Comparison of ENCODE assay signal across 9 mouse cellular contexts in genomic region chr11:51418807-51419206, GRCm38 (mm10).
DNase-seq lines count a peak whose midpoint lies in the region; ATAC-seq and TF ChIP-seq lines count a peak whose summit lies in the region.
"Had no signal": no experiment of that assay in that cellular context is flagged by ENCODE, and none has a peak within 500 bp of the region (broad histone marks: within the 10 kb centered on the region; RNA-seq: fewer than 3 reads in every experiment).

No protein-coding gene starts in this region.

- H3K4me2 ChIP-seq in lung, embryonic 16.5 days (ENCODE audit: low read depth, low read length), result no peak overlapping the region
- no peak overlapping the region for H3K4me2 ChIP-seq in stomach, postnatal 0 days (replicated peaks; ENCODE audit: low read depth)

- TF ChIP-seq CTCF in stomach, postnatal 0 days (IDR thresholded peaks at IDR 0.05; ENCODE audit: low read depth), result no peak

- intact Hi-C loops in heart, postnatal 10 days (cut with DNase I), result no loop called here

- peak; percentile 26; the same call in 1 of the 2 replicates for ATAC-seq in lung, embryonic 16.5 days (ENCODE audit: low read depth)
- ATAC-seq in stomach, postnatal 0 days (ENCODE audit: low FRiP score, low TSS enrichment), result no peak

- no peaks in the 10 kb centered on the region for H3K36me3 ChIP-seq in lung, embryonic 16.5 days (ENCODE audit: control insufficient read depth, insufficient read depth, low read length)
- no peaks in the 10 kb centered on the region for H3K36me3 ChIP-seq in stomach, postnatal 0 days (ENCODE audit: control insufficient read depth, insufficient read depth, low read length)

- no peak overlapping the region for H3K27ac ChIP-seq in lung, embryonic 16.5 days (ENCODE audit: low read length)
- 0 out of 2 replicates have a peak overlapping the region, but pooled peaks have one; percentile 20 for H3K27ac ChIP-seq in stomach, postnatal 0 days (replicated peaks)

- H3K9me3 ChIP-seq in lung, embryonic 16.5 days (ENCODE audit: control insufficient read depth, low read length), result no peaks in the 10 kb centered on the region
- H3K9me3 ChIP-seq in stomach, postnatal 0 days (ENCODE audit: control insufficient read depth, low read length), result no peaks in the 10 kb centered on the region

- peak; percentile 9 for DNase-seq in gastrocnemius, adult 18-20 months (ENCODE audit: low spot score)
- no peak for DNase-seq in gastrocnemius, postnatal 10 days
- DNase-seq in lung, postnatal 4 days, result no peak
- DNase-seq in heart, postnatal 10 days, result peak; percentile 36 to 41
- DNase-seq in stomach, postnatal 0 days (ENCODE audit: low spot score), result no peak
- no peak for DNase-seq in cerebellum, adult 9-10 months
- no peak for DNase-seq in spleen, postnatal 4 days (ENCODE audit: low spot score in 2 of 2)
- DNase-seq: B cell, adult 2 months had no signal

- TF ChIP-seq EP300 in stomach, postnatal 0 days (optimal IDR thresholded peaks at IDR 0.05), result no peak

- 0 out of 2 replicates have a peak, but pooled peaks cover 3% of the 10 kb centered on the region for H3K4me1 ChIP-seq in lung, embryonic 16.5 days (replicated peaks; ENCODE audit: control insufficient read depth, insufficient read depth, low read length)
- H3K4me1 ChIP-seq in stomach, postnatal 0 days (replicated peaks; ENCODE audit: control insufficient read depth, insufficient read depth), result no peaks in the 10 kb centered on the region

- no peak overlapping the region for H3K4me3 ChIP-seq in lung, embryonic 16.5 days (ENCODE audit: low read length)
- no peak overlapping the region for H3K4me3 ChIP-seq in stomach, postnatal 0 days (ENCODE audit: low read depth, low read length)

- WGBS in lung, embryonic 16.5 days, result 20% methylated on average over 3 of the region's 3 CpGs
- WGBS in stomach, postnatal 0 days, result 10% methylated on average over 3 of the region's 3 CpGs

- no peak overlapping the region for H3K9ac ChIP-seq in lung, embryonic 16.5 days (ENCODE audit: low read length)
- H3K9ac ChIP-seq in stomach, postnatal 0 days (ENCODE audit: low read length), result no peak overlapping the region

- no peaks in the 10 kb centered on the region for H3K27me3 ChIP-seq in lung, embryonic 16.5 days (ENCODE audit: control insufficient read depth, insufficient read depth, low read depth, low read length)
- no peaks in the 10 kb centered on the region for H3K27me3 ChIP-seq in stomach, postnatal 0 days (ENCODE audit: control insufficient read depth, insufficient read depth, low read length)

Comparison
In these comparisons a context has a peak if more than half of its experiments do, and no peak if none do; other contexts are left out.
1. DNase-seq: peak in gastrocnemius, adult 18-20 months (single experiment) and heart, postnatal 10 days (2 of 2); none in gastrocnemius, postnatal 10 days (single experiment), lung, postnatal 4 days (0 of 2), stomach, postnatal 0 days (single experiment), cerebellum, adult 9-10 months (single experiment) and spleen, postnatal 4 days (0 of 2).